Mouse (Mus musculus): ENCODE measurements around the gene D430041D05Rik. TPM values are rescaled to one million over a fixed set of nuclear protein-coding genes. Genes with fewer than 3 reads are reported as not detected.

Gene D430041D05Rik
- total and polyA plus RNA-seq, 3 experiments, result not detected

DNA sequence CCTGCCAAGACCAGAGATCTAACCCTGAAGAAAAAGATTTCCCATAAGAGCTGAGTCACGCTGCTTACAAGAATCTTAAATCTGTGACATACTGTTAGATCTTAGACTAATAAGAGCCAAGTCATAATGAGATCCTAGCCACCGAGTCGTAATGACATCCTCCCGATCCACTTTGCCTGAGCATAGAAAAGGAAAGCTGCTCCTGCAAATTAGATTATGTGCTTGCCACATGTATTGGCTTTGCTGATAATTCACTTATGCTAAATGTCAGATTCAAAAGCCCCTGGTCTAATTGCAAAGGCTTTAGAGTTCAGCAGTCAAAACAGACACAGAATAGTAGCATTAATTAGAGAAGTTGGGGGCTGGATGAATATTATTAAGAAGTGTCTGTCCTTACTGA lies 164.0 kb downstream of the D430041D05Rik start:
- Histone ChIP-seq H3K9me3 (replicated peaks; ENCODE audit: low read length) (no peaks in the 10 kb centered on the region), H3K4me2 (ENCODE audit: insufficient read depth, low read depth, poor library complexity, severe bottlenecking) (no peak overlapping the region), H3K27me3 (replicated peaks) (no peaks in the 10 kb centered on the region), H3K4me1 (ENCODE audit: control insufficient read depth in 1 of 2, insufficient read depth in 2 of 2) (no peaks in the 10 kb centered on the region), H3K4me3 (replicated peaks in 1 of 3; ENCODE audit: low read depth in 2 of 3, low read length in 2 of 3, poor library complexity in 1 of 3) (no peak overlapping the region), H3K36me3 (replicated peaks in 1 of 2; ENCODE audit: control insufficient read depth in 1 of 2, insufficient read depth in 1 of 2, low read length in 1 of 2) (no peaks in the 10 kb centered on the region), H3K79me2 (replicated peaks; ENCODE audit: control insufficient read depth, extremely low read depth, insufficient read depth, poor library complexity, severe bottlenecking) (no peaks in the 10 kb centered on the region), H3K9ac (ENCODE audit: insufficient read depth, low read depth) (no peak overlapping the region), H3K27ac (ENCODE audit: insufficient read depth, low read depth) (no peak overlapping the region)
- in situ Hi-C loops (cut with MboI; ENCODE audit: low pct_ligation_motif_present, low pct_unique_long_range_greater_than_20kb, low sequenced_read_pairs) (no loop called here), dilution Hi-C loops (cut with MboI; ENCODE audit: extremely low pct_ligation_motif_present, extremely low pct_unique_long_range_greater_than_20kb, low sequenced_read_pairs) (no loop called here)
- no peak for DNase-seq (ENCODE audit: extremely low read depth)
- no peak for TF ChIP-seq POLR2A (IDR thresholded peaks at IDR 0.05; ENCODE audit: low read depth, low read length)
- TF ChIP-seq RAD21 (IDR thresholded peaks at IDR 0.05; ENCODE audit: low read depth, low read length), result no peak
- TF ChIP-seq MAZ (IDR thresholded peaks at IDR 0.05; ENCODE audit: low read depth, low read length), result no peak
- no peak for TF ChIP-seq ETS1 (conservative IDR thresholded peaks at IDR 0.05; ENCODE audit: low read depth, low read length)
- TF ChIP-seq CTCF (conservative IDR thresholded peaks at IDR 0.05 in 1 of 2, IDR thresholded peaks at IDR 0.05 in 1 of 2; ENCODE audit: low read depth in 2 of 2, low read length in 2 of 2), result no peak
- TF ChIP-seq CHD2 (IDR thresholded peaks at IDR 0.05; ENCODE audit: low read length), result no peak
- TF ChIP-seq HCFC1 (IDR thresholded peaks at IDR 0.05; ENCODE audit: low read depth, low read length), result no peak
- TF ChIP-seq SMC3 (IDR thresholded peaks at IDR 0.05; ENCODE audit: low read depth, low read length), result no peak
- TF ChIP-seq ZMIZ1 (IDR thresholded peaks at IDR 0.05; ENCODE audit: low read depth, low read length), result no peak
- TF ChIP-seq UBTF (IDR thresholded peaks at IDR 0.05; ENCODE audit: low read depth, low read length), result no peak

- Histone ChIP-seq H3K79me2 (replicated peaks; ENCODE audit: control insufficient read depth, extremely low read depth, insufficient read depth, poor library complexity, severe bottlenecking) (no peaks in the 10 kb centered on the region), H3K4me3 (replicated peaks in 1 of 3; ENCODE audit: low read depth in 2 of 3, low read length in 2 of 3, poor library complexity in 1 of 3) (no peak overlapping the region), H3K27me3 (replicated peaks) (no peaks in the 10 kb centered on the region), H3K36me3 (replicated peaks in 1 of 2; ENCODE audit: control insufficient read depth in 1 of 2, insufficient read depth in 1 of 2, low read length in 1 of 2) (no peaks in the 10 kb centered on the region), H3K4me1 (ENCODE audit: control insufficient read depth in 1 of 2, insufficient read depth in 2 of 2) (no peaks in the 10 kb centered on the region), H3K27ac (ENCODE audit: insufficient read depth, low read depth) (no peak overlapping the region), H3K9ac (ENCODE audit: insufficient read depth, low read depth) (no peak overlapping the region), H3K4me2 (ENCODE audit: insufficient read depth, low read depth, poor library complexity, severe bottlenecking) (no peak overlapping the region), H3K9me3 (replicated peaks; ENCODE audit: low read length) (no peaks in the 10 kb centered on the region)
- no peak for DNase-seq (ENCODE audit: extremely low read depth)
- in situ Hi-C loops (cut with MboI; ENCODE audit: low pct_ligation_motif_present, low pct_unique_long_range_greater_than_20kb, low sequenced_read_pairs), result no loop called here
- TF ChIP-seq HCFC1 (IDR thresholded peaks at IDR 0.05; ENCODE audit: low read depth, low read length), result no peak
- dilution Hi-C loops (cut with MboI; ENCODE audit: extremely low pct_ligation_motif_present, extremely low pct_unique_long_range_greater_than_20kb, low sequenced_read_pairs), result no loop called here
Observed at GRCm38 (mm10) chr2:104242055-104242454, 168.8 kb downstream of the D430041D05Rik start.

DNA sequence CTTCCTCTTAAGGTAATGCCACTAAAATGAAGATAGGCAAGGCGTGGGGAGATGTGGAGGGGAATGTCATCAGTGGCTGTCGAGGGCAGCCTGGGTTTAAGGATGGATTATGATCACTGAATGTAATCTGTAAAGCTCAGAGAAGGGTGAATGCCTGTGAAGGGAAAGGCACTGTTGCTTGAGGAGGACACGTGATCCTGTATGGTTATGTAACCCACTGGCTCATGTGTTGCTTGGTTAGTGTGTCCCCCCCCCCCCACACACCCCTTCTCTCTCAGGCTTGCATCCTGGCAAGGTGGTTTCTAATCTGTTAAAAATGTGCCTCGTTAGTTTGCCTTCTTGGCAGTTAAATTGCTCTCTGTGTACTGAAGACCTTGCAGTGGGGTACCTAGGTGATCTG lies 173.7 kb downstream of the D430041D05Rik start:
- H3K9ac ChIP-seq (ENCODE audit: insufficient read depth, low read depth), result no peak overlapping the region
- dilution Hi-C loops (cut with MboI; ENCODE audit: extremely low pct_ligation_motif_present, extremely low pct_unique_long_range_greater_than_20kb, low sequenced_read_pairs), result no loop called here
- in situ Hi-C loops (cut with MboI; ENCODE audit: low pct_ligation_motif_present, low pct_unique_long_range_greater_than_20kb, low sequenced_read_pairs), result no loop called here

More for the DNA sequence above, 173.7 kb downstream of the D430041D05Rik start:
- no peaks in the 10 kb centered on the region for H3K4me1 ChIP-seq (ENCODE audit: control insufficient read depth in 1 of 2, insufficient read depth in 2 of 2)
- H3K4me3 ChIP-seq (replicated peaks in 1 of 3; ENCODE audit: low read depth in 2 of 3, low read length in 2 of 3, poor library complexity in 1 of 3), result no peak overlapping the region
- H3K27me3 ChIP-seq (replicated peaks), result no peaks in the 10 kb centered on the region
- H3K27ac ChIP-seq (ENCODE audit: insufficient read depth, low read depth), result no peak overlapping the region
- no peaks in the 10 kb centered on the region for H3K79me2 ChIP-seq (replicated peaks; ENCODE audit: control insufficient read depth, extremely low read depth, insufficient read depth, poor library complexity, severe bottlenecking)
- TF ChIP-seq NELFE (IDR thresholded peaks at IDR 0.05; ENCODE audit: low read depth, low read length) (no peak), NRF1 (IDR thresholded peaks at IDR 0.05; ENCODE audit: low read depth, low read length) (no peak), SIN3A (IDR thresholded peaks at IDR 0.05; ENCODE audit: low read length) (no peak), PAX5 (IDR thresholded peaks at IDR 0.05; ENCODE audit: low read length) (no peak), JUND (conservative IDR thresholded peaks at IDR 0.05; ENCODE audit: low read depth, low read length) (no peak), MYC (IDR thresholded peaks at IDR 0.05; ENCODE audit: low read depth, low read length) (no peak), BHLHE40 (IDR thresholded peaks at IDR 0.05; ENCODE audit: low read depth, low read length) (no peak), ZMIZ1 (IDR thresholded peaks at IDR 0.05; ENCODE audit: low read depth, low read length) (no peak), POLR2AphosphoS2 (IDR thresholded peaks at IDR 0.05; ENCODE audit: low read depth, low read length) (no peak), HCFC1 (IDR thresholded peaks at IDR 0.05; ENCODE audit: low read depth, low read length) (no peak), USF1 (IDR thresholded peaks at IDR 0.05; ENCODE audit: low read depth, low read length) (no peak)
- H3K36me3 ChIP-seq (replicated peaks in 1 of 2; ENCODE audit: control insufficient read depth in 1 of 2, insufficient read depth in 1 of 2, low read length in 1 of 2), result no peaks in the 10 kb centered on the region
- H3K4me2 ChIP-seq (ENCODE audit: insufficient read depth, low read depth, poor library complexity, severe bottlenecking), result no peak overlapping the region
- no peaks in the 10 kb centered on the region for H3K9me3 ChIP-seq (replicated peaks; ENCODE audit: low read length)
- no peak for DNase-seq (ENCODE audit: extremely low read depth)
